Mouse (Mus musculus) forebrain, embryonic 15.5 days (tissue): ENCODE data around the gene Tubgcp2. TPM values are rescaled to one million over a fixed set of nuclear protein-coding genes. Genes with fewer than 3 reads are reported as not detected.

Source experiments
- ATAC-seq: fragments of 200-750 bp; cut with Nextera tagmentation; replicated peaks from 2 replicates; pipeline ENCODE4 v1.8.0; 2017; ENCODE audit warnings: mild to moderate bottlenecking, moderate TSS enrichment, moderate library complexity
- H3K27ac ChIP-seq: fragments of 300-500 bp; sonication (generic); replicated peaks from 2 replicates; pipeline ENCODE4 v1.5.1; 2015; ENCODE audit warnings: mild to moderate bottlenecking, inconsistent platforms
- H3K27me3 ChIP-seq: fragments of 300-500 bp; sonication (generic); 2 replicates; pipeline ENCODE4 v1.6.1; 2015; ENCODE audit warnings: inconsistent platforms
- H3K36me3 ChIP-seq: fragments of 300-500 bp; sonication (generic); 2 replicates; pipeline ENCODE4 v1.6.1; 2015; ENCODE audit warnings: mild to moderate bottlenecking, inconsistent platforms
- H3K4me1 ChIP-seq: fragments of 300-500 bp; sonication (generic); 2 replicates; pipeline ENCODE4 v1.6.1; 2015; ENCODE audit warnings: inconsistent platforms
- H3K4me2 ChIP-seq: fragments of 300-500 bp; sonication (generic); replicated peaks from 2 replicates; pipeline ENCODE4 v1.6.1; 2015; ENCODE audit warnings: mild to moderate bottlenecking, inconsistent platforms
- H3K4me3 ChIP-seq: fragments of 300-500 bp; sonication (generic); 2 replicates; pipeline ENCODE4 v1.5.1; 2015; ENCODE audit warnings: mild to moderate bottlenecking, inconsistent platforms
- H3K9ac ChIP-seq: fragments of 300-500 bp; sonication (generic); replicated peaks from 2 replicates; pipeline ENCODE4 v1.6.1; 2015; ENCODE audit warnings: mild to moderate bottlenecking, inconsistent platforms
- H3K9me3 ChIP-seq: fragments of 300-500 bp; sonication (generic); 2 replicates; pipeline ENCODE4 v1.6.1; 2016; ENCODE audit warnings: inconsistent platforms
- WGBS: fragments of 180-500 bp; shearing (Covaris S2); methylation state at CpG from one replicate; pipeline ENCODE4 v1.1.7; 2015; ENCODE audit warnings: mixed read lengths; 5-methylcytosine and 5-hydroxymethylcytosine counted together
- microRNA counts: library from miRNA; unstranded; fragments of <30 nt; microRNA quantifications from one replicate; lab custom pipeline; 2016
- microRNA-seq: library from miRNA; unstranded; fragments of <30 nt; microRNA quantifications from one replicate; pipeline ENCODE4, GENCODE M21; 2016
- polyA plus RNA-seq: library from polyadenylated mRNA; unstranded; fragments of >200 nt; fragmentation: Nextera tagmentation; extraction: Ambion mirVana; gene quantifications from 2 replicates; pipeline ENCODE4 v1.2.1, GENCODE M21; 2015

The Tubgcp2 gene
- polyA plus RNA-seq, 1 experiment from 2014 or later = 69.0 TPM

- Histone ChIP-seq H3K27me3 (peaks cover 26% of the 10 kb centered on the region; the same call in 1 of the 2 replicates), H3K36me3 (no peaks in the 10 kb centered on the region)
- WGBS = 56% methylated on average over 6 of the region's 6 CpGs
These were observed 84.4 kb downstream of the Tubgcp2 start for GRCm38 (mm10) chr7:139951991-139952633.

GRCm38 (mm10) chr7:139951079-139951478 lies 85.4 kb downstream of the Tubgcp2 start:
- Histone ChIP-seq H3K4me2 (peak overlapping the region; percentile 65), H3K4me1 (peaks cover 14% of the 10 kb centered on the region), H3K27me3 (peaks cover 33% of the 10 kb centered on the region), H3K9me3 (no peaks in the 10 kb centered on the region), H3K36me3 (no peaks in the 10 kb centered on the region), H3K27ac (no peak overlapping the region), H3K9ac (no peak overlapping the region), H3K4me3 (peak overlapping the region; percentile 41)
- ATAC-seq = no peak
- 9% methylated on average over 16 of the region's 16 CpGs for WGBS

More at GRCm38 (mm10) chr7:139951991-139952633, 84.4 kb downstream of the Tubgcp2 start:
- peaks cover 14% of the 10 kb centered on the region for H3K4me1 ChIP-seq
- no peak overlapping the region for H3K4me3 ChIP-seq
- no peaks in the 10 kb centered on the region for H3K9me3 ChIP-seq
- ATAC-seq = no peak
- no peak overlapping the region for H3K9ac ChIP-seq
- H3K27ac ChIP-seq = no peak overlapping the region
- no peak overlapping the region for H3K4me2 ChIP-seq

- Histone ChIP-seq H3K27ac (no peak overlapping the region), H3K36me3 (no peaks in the 10 kb centered on the region), H3K4me1 (peaks cover 14% of the 10 kb centered on the region), H3K4me2 (peak overlapping the region; percentile 65), H3K27me3 (peaks cover 40% of the 10 kb centered on the region), H3K9ac (peak overlapping the region; percentile 18), H3K4me3 (peak overlapping the region; percentile 41), H3K9me3 (no peaks in the 10 kb centered on the region)
- under 1% methylated on average over 33 of the region's 33 CpGs for WGBS
- peak; percentile 57 for ATAC-seq
These were observed 86.0 kb downstream of the Tubgcp2 start for GRCm38 (mm10) chr7:139950283-139950971.

- Histone ChIP-seq H3K27ac (no peak overlapping the region), H3K9ac (peak overlapping the region; percentile 18), H3K9me3 (no peaks in the 10 kb centered on the region), H3K4me1 (peaks cover 14% of the 10 kb centered on the region), H3K4me3 (peak overlapping the region; percentile 41), H3K4me2 (peak overlapping the region; percentile 65), H3K27me3 (peaks cover 45% of the 10 kb centered on the region), H3K36me3 (no peaks in the 10 kb centered on the region)
- ATAC-seq = no peak; the same call in 1 of the 2 replicates
- under 1% methylated on average over 15 of the region's 15 CpGs for WGBS
These were observed 86.6 kb downstream of the Tubgcp2 start for GRCm38 (mm10) chr7:139949893-139950282.

- H3K27me3 ChIP-seq = peaks cover 76% of the 10 kb centered on the region
- H3K4me2 ChIP-seq = no peak overlapping the region
- no peak overlapping the region for H3K4me3 ChIP-seq
- no peaks in the 10 kb centered on the region for H3K36me3 ChIP-seq
- no peaks in the 10 kb centered on the region for H3K9me3 ChIP-seq
- ATAC-seq = no peak
- 33% methylated on average over 5 of the region's 5 CpGs for WGBS
- no peak overlapping the region for H3K9ac ChIP-seq
- peaks cover 25% of the 10 kb centered on the region for H3K4me1 ChIP-seq
- H3K27ac ChIP-seq = no peak overlapping the region
These were observed 90.4 kb downstream of the Tubgcp2 start for GRCm38 (mm10) chr7:139946032-139946431.

MicroRNA genes within 50 kb of the gene (microRNA counts, 519-probe panel; counts per million panel counts)
- microRNA mmu-miR-202-3p (lab: Ali Mortazavi, UCI) = 1,809 counts per million, percentile 15 among the panel's probes with 10 or more counts
- microRNA mmu-miR-202-5p (lab: Ali Mortazavi, UCI) = 2,418 counts per million, percentile 49 among the panel's probes with 10 or more counts

Small RNAs within 50 kb of the gene (microRNA-seq; reads per million reads assigned to microRNA genes)
- gene Mir202 = 0.66 reads per million
- gene Mir7062 = not detected
- gene mmu-mir-7686 = not detected

Other genes with a start within 250 kb of the Tubgcp2 start
- 11.8 and 12.3 TPM in 2 replicates for gene Adgra1, start 202.5 kb downstream of the Tubgcp2 start, polyA plus RNA-seq
- gene Kndc1, start 142.0 kb downstream of the Tubgcp2 start, polyA plus RNA-seq = 4.9 and 5.1 TPM in 2 replicates
- gene Utf1, start 92.9 kb downstream of the Tubgcp2 start, polyA plus RNA-seq = not detected in 2 replicates
- gene 6430531B16Rik, start 57.9 kb downstream of the Tubgcp2 start, polyA plus RNA-seq = 0.64 and 0.99 TPM in 2 replicates
- gene Adam8, start 44.1 kb downstream of the Tubgcp2 start, polyA plus RNA-seq = 3.1 and 3.9 TPM in 2 replicates
- gene Zfp511, start 278 bp downstream of the Tubgcp2 start, polyA plus RNA-seq = 55.8 and 56.6 TPM in 2 replicates
- 0.73 TPM in 2 replicates for gene Msx3, start 12.4 kb upstream of the Tubgcp2 start, polyA plus RNA-seq
- gene Caly, start 45.9 kb upstream of the Tubgcp2 start, polyA plus RNA-seq = 108 and 117 TPM in 2 replicates
- not detected in 2 replicates for gene Prap1, start 56.7 kb upstream of the Tubgcp2 start, polyA plus RNA-seq
- gene Fuom, start 65.8 kb upstream of the Tubgcp2 start, polyA plus RNA-seq = 18.5 and 18.9 TPM in 2 replicates
- gene Paox, start 79.1 kb upstream of the Tubgcp2 start, polyA plus RNA-seq = 7.5 and 8.6 TPM in 2 replicates
- 112 and 120 TPM in 2 replicates for gene Echs1, start 79.8 kb upstream of the Tubgcp2 start, polyA plus RNA-seq
- 35.1 and 36.7 TPM in 2 replicates for gene Mtg1, start 100.9 kb upstream of the Tubgcp2 start, polyA plus RNA-seq
- gene Sprn, start 118.2 kb upstream of the Tubgcp2 start, polyA plus RNA-seq = 15.2 and 15.7 TPM in 2 replicates
- not detected in 2 replicates for gene Olfr522, start 128.1 kb upstream of the Tubgcp2 start, polyA plus RNA-seq
- gene Olfr523, start 136.5 kb upstream of the Tubgcp2 start, polyA plus RNA-seq = not detected in 2 replicates
- gene Olfr524, start 169.3 kb upstream of the Tubgcp2 start, polyA plus RNA-seq = not detected in 2 replicates
- not detected in 2 replicates for gene Cd163l1, start 181.6 kb upstream of the Tubgcp2 start, polyA plus RNA-seq
- not detected in 2 replicates for gene 5830411N06Rik, start 210.6 kb upstream of the Tubgcp2 start, polyA plus RNA-seq